Mouse (Mus musculus) kidney, embryonic 14.5 days (tissue): ENCODE results near the gene Pilrb2. TPM values are rescaled to one million over a fixed set of nuclear protein-coding genes. Genes with fewer than 3 reads are reported as not detected.

ENCODE experiments used
- ATAC-seq: fragments of 200-750 bp; cut with Nextera tagmentation; 2 replicates; pipeline ENCODE4 v1.8.0; 2017; ENCODE audit warnings: moderate number of reproducible peaks, mild to moderate bottlenecking, moderate TSS enrichment, moderate library complexity; ENCODE audit not compliant: low FRiP score, low TSS enrichment
- H3K27ac ChIP-seq: fragments of 300-500 bp; sonication (generic); 2 replicates; pipeline ENCODE4 v1.5.1; 2014; ENCODE audit warnings: low read depth, mild to moderate bottlenecking, low read length, moderate library complexity, mixed read lengths
- H3K27me3 ChIP-seq: fragments of 300-500 bp; sonication (generic); 2 replicates; pipeline ENCODE4 v1.6.1; 2014; ENCODE audit warnings: mild to moderate bottlenecking, low read length; ENCODE audit not compliant: control insufficient read depth, insufficient read depth
- H3K36me3 ChIP-seq: fragments of 300-500 bp; sonication (generic); 2 replicates; pipeline ENCODE4 v1.6.1; 2014; ENCODE audit warnings: low read length, mixed read lengths; ENCODE audit not compliant: control insufficient read depth, insufficient read depth
- H3K4me1 ChIP-seq: fragments of 300-500 bp; sonication (generic); 2 replicates; pipeline ENCODE4 v1.6.1; 2014; ENCODE audit warnings: low read length, mixed read lengths; ENCODE audit not compliant: control insufficient read depth, insufficient read depth
- H3K4me2 ChIP-seq: fragments of 300-500 bp; sonication (generic); replicated peaks from 2 replicates; pipeline ENCODE4 v1.6.1; 2014; ENCODE audit warnings: low read depth, mild to moderate bottlenecking, low read length
- H3K4me3 ChIP-seq: fragments of 300-500 bp; sonication (generic); 2 replicates; pipeline ENCODE4 v1.5.1; 2014; ENCODE audit warnings: mild to moderate bottlenecking, low read length
- H3K9ac ChIP-seq: fragments of 300-500 bp; sonication (generic); 2 replicates; pipeline ENCODE4 v1.6.1; 2014; ENCODE audit warnings: low read depth, mild to moderate bottlenecking, low read length, moderate library complexity
- H3K9me3 ChIP-seq: fragments of 300-500 bp; sonication (generic); 2 replicates; pipeline ENCODE4 v1.6.1; 2016; ENCODE audit warnings: low read length; ENCODE audit not compliant: control insufficient read depth
- WGBS: fragments of 180-500 bp; shearing (Covaris S2); extraction: QIAGEN DNeasy Blood & Tissue Kit; methylation state at CpG from one replicate; pipeline ENCODE4 v1.1.7; 2014; 5-methylcytosine and 5-hydroxymethylcytosine counted together
- polyA plus RNA-seq: library from polyadenylated mRNA; unstranded; fragments of >200 nt; fragmentation: Nextera tagmentation; extraction: Ambion mirVana; gene quantifications from 2 replicates; pipeline ENCODE4 v1.2.1, GENCODE M21; 2014

The Pilrb2 gene
- polyA plus RNA-seq, 1 experiment from 2014 or later, result 0.76 TPM

DNA sequence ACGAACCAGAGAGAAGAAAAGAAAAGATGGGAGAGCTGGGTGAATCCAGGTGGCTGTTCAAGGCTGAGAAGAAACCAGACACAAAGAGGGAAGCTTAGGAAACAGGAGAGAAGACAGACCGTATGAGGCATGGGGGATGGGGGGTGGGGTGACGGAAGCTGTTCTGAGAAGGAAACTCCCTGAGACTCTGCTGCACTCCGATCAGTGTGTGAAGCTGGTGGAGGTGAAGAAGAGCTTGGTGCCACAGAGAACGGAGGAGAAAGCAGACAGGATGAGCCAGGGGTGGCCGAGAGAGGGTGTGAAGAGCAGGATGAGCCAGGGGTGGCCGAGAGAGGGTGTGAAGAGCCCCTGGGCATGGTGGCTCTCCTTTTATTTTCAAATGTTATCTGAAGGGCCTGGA is 45.2 kb downstream of the Pilrb2 start:
- no peaks in the 10 kb centered on the region for H3K4me1 ChIP-seq
- ATAC-seq, result no peak
- WGBS, result 58% methylated on average over 7 of the region's 7 CpGs

DNA sequence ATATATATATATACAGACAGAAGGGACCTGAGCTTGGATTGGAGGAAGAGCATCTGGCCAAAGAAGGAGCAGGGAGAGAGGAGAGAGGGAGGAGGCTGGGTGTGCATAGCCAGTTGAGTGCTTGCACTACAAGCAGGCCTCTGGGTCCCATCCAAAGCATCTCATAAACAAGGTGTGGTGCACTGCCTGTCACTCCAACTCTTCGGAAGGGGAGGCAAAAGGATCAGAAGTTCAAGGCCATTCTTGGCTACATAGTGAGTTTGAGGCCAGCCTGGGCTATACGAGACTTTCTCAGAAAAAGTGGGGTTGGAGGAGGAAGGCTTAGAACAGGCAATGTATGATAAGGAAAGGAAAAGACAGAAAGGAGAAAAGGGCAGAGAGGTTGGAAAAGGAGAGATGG is 45.6 kb downstream of the Pilrb2 start:
- ATAC-seq, result no peak
- Histone ChIP-seq H3K9ac (no peak overlapping the region), H3K36me3 (no peaks in the 10 kb centered on the region), H3K9me3 (no peaks in the 10 kb centered on the region), H3K4me1 (no peaks in the 10 kb centered on the region), H3K27ac (no peak overlapping the region), H3K4me3 (no peak overlapping the region), H3K27me3 (no peaks in the 10 kb centered on the region), H3K4me2 (no peak overlapping the region)
- 79% methylated on average over 2 of the region's 2 CpGs for WGBS

More for the DNA sequence above, 45.2 kb downstream of the Pilrb2 start:
- H3K4me3 ChIP-seq, result no peak overlapping the region
- H3K27me3 ChIP-seq, result no peaks in the 10 kb centered on the region
- no peak overlapping the region for H3K4me2 ChIP-seq
- no peaks in the 10 kb centered on the region for H3K36me3 ChIP-seq
- H3K9me3 ChIP-seq, result no peaks in the 10 kb centered on the region
- H3K9ac ChIP-seq, result no peak overlapping the region
- no peak overlapping the region for H3K27ac ChIP-seq

DNA sequence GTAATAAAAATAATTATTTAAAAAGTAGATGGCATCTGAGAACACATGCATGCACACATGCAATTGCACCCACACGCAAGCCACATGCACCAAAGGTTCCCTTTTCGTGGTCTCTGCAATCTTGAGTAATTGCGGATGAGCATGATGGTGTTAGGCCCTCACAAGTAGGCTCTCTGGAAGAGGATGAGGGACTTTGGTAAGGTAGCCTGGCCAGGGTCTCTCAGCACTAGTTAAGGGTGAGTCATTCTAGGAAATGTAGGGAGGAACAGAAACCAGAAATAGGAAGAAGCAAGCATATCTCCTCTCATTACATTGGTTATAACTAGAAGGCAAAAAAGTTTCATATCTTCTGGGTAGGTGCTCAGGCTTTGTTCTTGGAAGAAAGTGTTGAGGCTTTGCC is 46.6 kb downstream of the Pilrb2 start:
- no peak overlapping the region for H3K27ac ChIP-seq
- H3K27me3 ChIP-seq, result no peaks in the 10 kb centered on the region
- no peaks in the 10 kb centered on the region for H3K4me1 ChIP-seq
- 93% methylated on average over 3 of the region's 3 CpGs for WGBS
- H3K9ac ChIP-seq, result no peak overlapping the region
- H3K4me2 ChIP-seq, result no peak overlapping the region
- H3K36me3 ChIP-seq, result no peaks in the 10 kb centered on the region
- no peak for ATAC-seq
- H3K9me3 ChIP-seq, result no peaks in the 10 kb centered on the region
- H3K4me3 ChIP-seq, result no peak overlapping the region

DNA sequence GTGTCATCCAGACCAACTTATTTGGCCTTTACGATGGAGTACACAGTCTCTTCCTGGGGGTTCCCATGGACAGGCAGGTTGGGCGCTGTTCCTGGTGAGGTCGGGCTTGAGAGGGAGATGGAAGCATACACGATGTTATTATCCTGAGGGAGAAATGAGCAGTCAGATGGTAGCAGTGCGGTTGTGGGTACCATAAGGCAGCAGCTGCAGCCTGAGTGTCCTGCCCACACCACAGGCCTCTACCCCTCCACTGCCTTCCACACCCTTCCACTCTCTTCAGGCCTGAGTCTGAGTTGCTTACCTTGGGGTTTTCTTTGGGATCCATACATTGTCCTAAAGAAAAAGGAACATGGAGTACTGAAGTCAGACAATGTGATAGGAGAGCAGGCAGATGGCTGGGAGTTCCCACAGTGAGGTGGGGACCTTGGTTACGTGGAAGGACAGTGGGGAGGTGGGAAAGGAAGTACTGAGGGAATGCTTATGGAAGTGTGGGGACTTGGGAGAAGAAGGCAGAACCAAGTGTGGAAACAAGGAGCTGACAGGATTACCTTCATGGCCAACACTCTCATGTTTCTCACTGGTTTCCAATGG is 48.1 kb downstream of the Pilrb2 start:
- H3K36me3 ChIP-seq, result no peaks in the 10 kb centered on the region
- no peak overlapping the region for H3K9ac ChIP-seq
- ATAC-seq, result no peak
- no peaks in the 10 kb centered on the region for H3K4me1 ChIP-seq
- no peaks in the 10 kb centered on the region for H3K9me3 ChIP-seq
- no peaks in the 10 kb centered on the region for H3K27me3 ChIP-seq
- WGBS, result 89% methylated on average over 6 of the region's 6 CpGs
- H3K27ac ChIP-seq, result no peak overlapping the region
- no peak overlapping the region for H3K4me2 ChIP-seq
- no peak overlapping the region for H3K4me3 ChIP-seq

DNA sequence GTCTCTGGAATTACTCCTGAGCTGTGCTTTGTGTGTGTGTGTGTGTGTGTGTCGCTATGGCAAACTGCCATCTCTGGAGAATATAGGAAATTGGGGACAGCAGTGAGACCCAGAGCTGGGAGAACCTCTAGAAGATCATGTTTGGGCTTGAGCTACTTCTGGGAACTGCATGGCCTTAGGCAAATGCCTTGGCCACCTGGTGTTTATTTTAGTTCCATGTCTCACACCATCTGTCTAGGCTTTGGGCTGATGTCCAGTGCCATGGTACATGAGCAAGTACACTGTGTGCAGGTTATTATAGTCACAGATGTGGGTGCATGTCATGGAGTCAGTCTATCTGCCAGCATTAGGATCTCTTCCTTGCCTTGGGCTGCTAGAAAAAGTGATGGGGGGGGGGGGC is 49.0 kb downstream of the Pilrb2 start:
- Histone ChIP-seq H3K27ac (no peak overlapping the region), H3K9me3 (no peaks in the 10 kb centered on the region), H3K4me3 (no peak overlapping the region), H3K4me1 (no peaks in the 10 kb centered on the region), H3K9ac (no peak overlapping the region), H3K36me3 (no peaks in the 10 kb centered on the region), H3K27me3 (no peaks in the 10 kb centered on the region), H3K4me2 (no peak overlapping the region)
- ATAC-seq, result no peak
- WGBS, result 82% methylated on average over 1 of the region's 1 CpGs

DNA sequence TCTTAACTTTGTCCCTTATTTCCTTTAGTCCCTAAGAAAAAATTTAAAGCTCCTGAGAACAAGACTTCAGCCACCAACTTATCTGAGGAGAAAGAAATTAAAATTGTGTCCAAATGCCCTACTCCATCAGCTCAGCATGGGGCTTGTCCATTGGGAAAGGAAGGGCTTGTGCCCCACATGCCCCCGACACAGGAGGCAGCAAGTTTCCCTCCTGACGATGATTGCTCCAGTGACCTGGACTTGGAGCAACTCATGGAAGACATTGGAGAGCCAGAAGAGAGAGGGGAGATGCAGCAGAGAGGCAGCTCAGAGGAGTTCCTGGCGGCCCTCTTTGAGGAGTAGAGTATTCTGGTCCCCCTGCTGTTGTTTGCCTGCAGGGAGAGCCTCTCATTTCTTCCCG is 49.5 kb downstream of the Pilrb2 start:
- Histone ChIP-seq H3K9me3 (no peaks in the 10 kb centered on the region), H3K27me3 (no peaks in the 10 kb centered on the region), H3K9ac (no peak overlapping the region), H3K4me2 (no peak overlapping the region), H3K4me3 (no peak overlapping the region), H3K4me1 (no peaks in the 10 kb centered on the region), H3K27ac (no peak overlapping the region), H3K36me3 (no peaks in the 10 kb centered on the region)
- ATAC-seq, result no peak
- WGBS, result 71% methylated on average over 4 of the region's 4 CpGs

DNA sequence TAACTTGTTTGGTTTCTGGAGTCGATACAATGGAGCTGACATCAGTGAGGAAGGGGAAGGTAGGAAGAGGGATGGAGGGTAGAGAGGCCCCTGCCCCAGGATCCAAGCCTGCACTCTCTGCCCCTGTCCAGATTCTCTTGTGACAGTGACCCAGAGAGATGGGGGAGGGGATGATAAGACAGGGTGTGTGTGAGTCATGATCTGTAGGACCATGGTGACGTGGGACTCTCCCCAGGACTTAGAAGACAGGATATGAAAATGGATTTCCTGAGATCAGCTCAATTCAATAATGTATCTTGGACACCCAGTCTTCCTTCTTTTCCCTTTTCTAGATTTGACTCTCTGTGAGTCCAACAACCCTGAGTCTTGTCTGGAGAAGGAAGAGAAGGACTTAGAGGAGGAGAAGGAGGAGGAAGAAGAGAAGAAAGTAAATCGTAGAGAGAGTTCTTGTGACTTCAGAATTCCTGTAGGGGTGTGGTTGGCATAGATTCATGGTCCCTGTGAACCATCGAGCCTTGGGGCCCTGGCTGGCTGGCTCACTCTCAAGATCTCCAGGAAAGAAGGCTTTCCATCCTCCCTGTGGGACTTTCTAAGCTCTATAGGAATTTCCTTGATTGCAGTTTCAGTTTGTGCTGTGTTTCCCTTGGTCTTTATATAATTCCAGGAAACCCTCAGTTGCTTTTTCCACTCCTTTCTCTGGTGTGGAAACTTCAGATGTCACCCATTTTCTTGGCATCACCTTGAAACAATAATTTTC is 54.0 kb downstream of the Pilrb2 start:
- no peak overlapping the region for H3K4me3 ChIP-seq
- ATAC-seq, result no peak

More for the DNA sequence above, 54.0 kb downstream of the Pilrb2 start:
- no peak overlapping the region for H3K9ac ChIP-seq
- no peaks in the 10 kb centered on the region for H3K27me3 ChIP-seq
- H3K4me1 ChIP-seq, result no peaks in the 10 kb centered on the region
- H3K27ac ChIP-seq, result no peak overlapping the region
- WGBS, result 68% methylated on average over 4 of the region's 4 CpGs
- H3K4me2 ChIP-seq, result no peak overlapping the region
- H3K9me3 ChIP-seq, result no peaks in the 10 kb centered on the region
- no peaks in the 10 kb centered on the region for H3K36me3 ChIP-seq

Other genes starting within 250 kb of the Pilrb2 start
- gene Fbxo24, start 242.8 kb downstream of the Pilrb2 start, polyA plus RNA-seq, result not detected in 2 replicates
- gene Lrch4, start 242.7 kb downstream of the Pilrb2 start, polyA plus RNA-seq, result 37.6 and 43.2 TPM in 2 replicates
- gene Gm20605, start 242.6 kb downstream of the Pilrb2 start, polyA plus RNA-seq, result 5.7 and 12.5 TPM in 2 replicates
- 9.3 and 10.1 TPM in 2 replicates for gene Sap25, start 230.5 kb downstream of the Pilrb2 start, polyA plus RNA-seq
- gene Irs3, start 226.1 kb downstream of the Pilrb2 start, polyA plus RNA-seq, result 0.43 and 0.84 TPM in 2 replicates
- 14.4 and 14.8 TPM in 2 replicates for gene Agfg2, start 187.1 kb downstream of the Pilrb2 start, polyA plus RNA-seq
- gene Nyap1, start 130.2 kb downstream of the Pilrb2 start, polyA plus RNA-seq, result 0.56 and 1.1 TPM in 2 replicates
- 104 and 121 TPM in 2 replicates for gene Tsc22d4, start 126.1 kb downstream of the Pilrb2 start, polyA plus RNA-seq
- 41.6 and 54.8 TPM in 2 replicates for gene Ppp1r35, start 93.0 kb downstream of the Pilrb2 start, polyA plus RNA-seq
- 11.8 and 16.4 TPM in 2 replicates for gene Mepce, start 84.2 kb downstream of the Pilrb2 start, polyA plus RNA-seq
- gene Zcwpw1, start 84.0 kb downstream of the Pilrb2 start, polyA plus RNA-seq, result 21.8 and 27.4 TPM in 2 replicates
- 1.1 and 1.2 TPM in 2 replicates for gene Pilra, start 35.5 kb downstream of the Pilrb2 start, polyA plus RNA-seq
- gene Pilrb1, start 13.7 kb downstream of the Pilrb2 start, polyA plus RNA-seq, result 0.31 and 0.84 TPM in 2 replicates
- gene Cyp3a13, start 49.8 kb upstream of the Pilrb2 start, polyA plus RNA-seq, result not detected in 2 replicates
- gene Gjc3, start 91.3 kb upstream of the Pilrb2 start, polyA plus RNA-seq, result not detected in 2 replicates
- not detected in 2 replicates for gene Azgp1, start 109.7 kb upstream of the Pilrb2 start, polyA plus RNA-seq
- not detected in 2 replicates for gene Smok3a, start 149.4 kb upstream of the Pilrb2 start, polyA plus RNA-seq
- gene Smok3b, start 149.6 kb upstream of the Pilrb2 start, polyA plus RNA-seq, result not detected in 2 replicates
- gene Smok3c, start 181.4 kb upstream of the Pilrb2 start, polyA plus RNA-seq, result not detected in 2 replicates
- gene Zkscan1, start 213.3 kb upstream of the Pilrb2 start, polyA plus RNA-seq, result 16.5 and 33.7 TPM in 2 replicates
- gene Zscan21, start 245.1 kb upstream of the Pilrb2 start, polyA plus RNA-seq, result 52.6 and 65.1 TPM in 2 replicates